Mouse (Mus musculus) A20 (cell line): ENCODE measurements around the gene Mon2.
A peak's percentile ranks its signal among the peaks of the same experiment; 100 is the strongest.
"Not testable (repeated sequence)": the region's sequence is repeated elsewhere in the genome, so short reads cannot be mapped to it uniquely, and the experiment has no call there.

ENCODE experiments used
- DNase-seq: peaks from one replicate; pipeline ENCODE4 v3.0.0-alpha.2; 2011; ENCODE audit warnings: low read depth, low spot score

Mon2 gene

GRCm38 (mm10) chr10:122994402-122995107, 81.8 kb downstream of the Mon2 start:
- DNase-seq: no peak

GRCm38 (mm10) chr10:122991648-122992047, 84.7 kb downstream of the Mon2 start:
- peak; percentile 9 for DNase-seq

GRCm38 (mm10) chr10:122991053-122991452, 85.3 kb downstream of the Mon2 start:
- peak; percentile 33 for DNase-seq

- DNase-seq: no peak
Observed at GRCm38 (mm10) chr10:122990606-122991005, 85.7 kb downstream of the Mon2 start.

GRCm38 (mm10) chr10:122989916-122990315, 86.4 kb downstream of the Mon2 start:
- DNase-seq: no peak

GRCm38 (mm10) chr10:122988372-122988771, 87.9 kb downstream of the Mon2 start:
- DNase-seq: peak; percentile 11

GRCm38 (mm10) chr10:122987671-122988128, 88.6 kb downstream of the Mon2 start:
- peak; percentile 87 for DNase-seq

GRCm38 (mm10) chr10:122986320-122987225, 89.7 kb downstream of the Mon2 start:
- peak; percentile 91 for DNase-seq

- DNase-seq: peak; percentile 85
Observed at GRCm38 (mm10) chr10:122985515-122986319, 90.6 kb downstream of the Mon2 start.

GRCm38 (mm10) chr10:122985252-122985514, 91.1 kb downstream of the Mon2 start:
- peak; percentile 75 for DNase-seq

- DNase-seq: peak; percentile 43
Observed at GRCm38 (mm10) chr10:122984531-122985251, 91.6 kb downstream of the Mon2 start.

GRCm38 (mm10) chr10:122983579-122984530, 92.5 kb downstream of the Mon2 start:
- peak; percentile 12 for DNase-seq

GRCm38 (mm10) chr10:122982909-122983578, 93.3 kb downstream of the Mon2 start:
- no peak for DNase-seq

- peak; percentile 19 for DNase-seq
Observed at GRCm38 (mm10) chr10:122980123-122980522, 96.2 kb downstream of the Mon2 start.

- DNase-seq: no peak
Observed at GRCm38 (mm10) chr10:122979356-122979755, 96.9 kb downstream of the Mon2 start.

- DNase-seq: no peak
Observed at GRCm38 (mm10) chr10:122976038-122976437, 100.3 kb downstream of the Mon2 start.

- no peak for DNase-seq
Observed at GRCm38 (mm10) chr10:122973241-122973640, 103.1 kb downstream of the Mon2 start.

- no peak for DNase-seq
Observed at GRCm38 (mm10) chr10:122970188-122970587, 106.1 kb downstream of the Mon2 start.

GRCm38 (mm10) chr10:122966421-122966820, 109.9 kb downstream of the Mon2 start:
- DNase-seq: no peak

- not testable (repeated sequence) for DNase-seq
Observed at GRCm38 (mm10) chr10:122965650-122966049, 110.7 kb downstream of the Mon2 start.
